ENCODE assay signal across 7 mouse cellular contexts in the genomic region with DNA sequence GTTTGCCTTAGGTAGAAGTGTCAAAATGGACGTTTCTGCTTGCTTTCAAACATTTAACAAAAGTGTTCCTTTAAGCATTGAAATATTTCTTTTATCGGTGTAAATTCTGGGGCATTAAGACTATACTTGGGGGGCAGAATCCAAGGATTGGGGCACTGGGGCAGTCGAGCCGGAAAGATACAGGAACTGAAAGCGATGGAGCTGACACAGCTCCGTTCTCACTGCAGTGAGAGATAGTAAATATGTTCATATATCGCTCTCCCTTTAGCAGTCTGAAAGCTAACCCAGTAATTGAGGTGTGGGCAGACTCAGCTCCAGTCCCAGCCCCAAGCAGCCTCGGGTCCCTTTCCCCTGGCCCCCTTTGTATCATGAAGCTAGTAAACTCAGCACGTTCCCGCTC. TPM values are rescaled to one million over a fixed set of nuclear protein-coding genes. Genes with fewer than 3 reads are reported as not detected.
DNase-seq lines count a peak whose midpoint lies in the region; ATAC-seq and TF ChIP-seq lines count a peak whose summit lies in the region.

No protein-coding gene starts in this region.

- 35% methylated on average over 10 of the region's 10 CpGs for WGBS in lung, postnatal 0 days
- 36% methylated on average over 10 of the region's 10 CpGs for WGBS in forebrain, embryonic 13.5 days
- WGBS in limb, embryonic 15.5 days, result 33% methylated on average over 10 of the region's 10 CpGs
- WGBS in stomach, embryonic 15.5 days, result 41% methylated on average over 10 of the region's 10 CpGs

- H3K4me2 ChIP-seq in lung, postnatal 0 days (replicated peaks; ENCODE audit: low read depth, low read length), result peak overlapping the region; percentile 98
- peak overlapping the region; percentile 100 for H3K4me2 ChIP-seq in forebrain, embryonic 13.5 days
- H3K4me2 ChIP-seq in limb, embryonic 15.5 days, result peak overlapping the region; percentile 95
- H3K4me2 ChIP-seq in stomach, embryonic 15.5 days, result peak overlapping the region; percentile 100

- no peaks in the 10 kb centered on the region for H3K27me3 ChIP-seq in lung, postnatal 0 days (replicated peaks; ENCODE audit: insufficient read depth, low read length)
- peaks cover 15% of the 10 kb centered on the region; the same call in 1 of the 2 replicates for H3K27me3 ChIP-seq in forebrain, embryonic 13.5 days
- peaks cover 15% of the 10 kb centered on the region for H3K27me3 ChIP-seq in limb, embryonic 15.5 days
- H3K27me3 ChIP-seq in stomach, embryonic 15.5 days (replicated peaks), result peaks cover 7% of the 10 kb centered on the region; the same call in 1 of the 2 replicates

- H3K9me3 ChIP-seq in lung, postnatal 0 days (ENCODE audit: low read length), result no peaks in the 10 kb centered on the region
- no peaks in the 10 kb centered on the region for H3K9me3 ChIP-seq in forebrain, embryonic 13.5 days (replicated peaks)
- H3K9me3 ChIP-seq in limb, embryonic 15.5 days, result no peaks in the 10 kb centered on the region
- no peaks in the 10 kb centered on the region for H3K9me3 ChIP-seq in stomach, embryonic 15.5 days

- peak overlapping the region; percentile 57 for H3K4me3 ChIP-seq in lung, postnatal 0 days (ENCODE audit: low read depth, low read length)
- H3K4me3 ChIP-seq in forebrain, embryonic 13.5 days, result peak overlapping the region; percentile 59
- H3K4me3 ChIP-seq in limb, embryonic 15.5 days, result peak overlapping the region; percentile 50
- H3K4me3 ChIP-seq in stomach, embryonic 15.5 days (replicated peaks), result peak overlapping the region; percentile 57

- no peak overlapping the region for H3K9ac ChIP-seq in lung, postnatal 0 days (replicated peaks; ENCODE audit: low read depth)
- peak overlapping the region; percentile 71 for H3K9ac ChIP-seq in forebrain, embryonic 13.5 days
- no peak overlapping the region for H3K9ac ChIP-seq in limb, embryonic 15.5 days
- no peak overlapping the region for H3K9ac ChIP-seq in stomach, embryonic 15.5 days

- no peak for ATAC-seq in lung, postnatal 0 days
- no peak for ATAC-seq in forebrain, embryonic 13.5 days
- ATAC-seq in limb, embryonic 15.5 days (ENCODE audit: insufficient number of reproducible peaks, low FRiP score, low TSS enrichment, low read depth), result 0 out of 2 replicates have a peak, but pooled peaks have one; percentile 33
- no peak for ATAC-seq in stomach, embryonic 15.5 days (ENCODE audit: insufficient read depth, low FRiP score, low read depth)

- TF ChIP-seq CTCF in lung, postnatal 0 days (IDR thresholded peaks at IDR 0.05), result no peak

- H3K36me3 ChIP-seq in lung, postnatal 0 days (ENCODE audit: insufficient read depth, low read length), result no peaks in the 10 kb centered on the region
- H3K36me3 ChIP-seq in forebrain, embryonic 13.5 days (ENCODE audit: poor library complexity, severe bottlenecking), result no peaks in the 10 kb centered on the region
- H3K36me3 ChIP-seq in limb, embryonic 15.5 days, result no peaks in the 10 kb centered on the region
- no peaks in the 10 kb centered on the region for H3K36me3 ChIP-seq in stomach, embryonic 15.5 days

- no peak for TF ChIP-seq EP300 in lung, postnatal 0 days (IDR thresholded peaks at IDR 0.05)

- H3K4me1 ChIP-seq in lung, postnatal 0 days (ENCODE audit: insufficient read depth, low read depth, low read length), result peaks cover 10% of the 10 kb centered on the region; the same call in 1 of the 2 replicates
- H3K4me1 ChIP-seq in forebrain, embryonic 13.5 days, result peaks cover 23% of the 10 kb centered on the region
- peaks cover 16% of the 10 kb centered on the region for H3K4me1 ChIP-seq in limb, embryonic 15.5 days
- H3K4me1 ChIP-seq in stomach, embryonic 15.5 days, result peaks cover 18% of the 10 kb centered on the region

- H3K27ac ChIP-seq in lung, postnatal 0 days (ENCODE audit: low read length), result no peak overlapping the region
- no peak overlapping the region for H3K27ac ChIP-seq in forebrain, embryonic 13.5 days
- H3K27ac ChIP-seq in limb, embryonic 15.5 days, result no peak overlapping the region
- no peak overlapping the region for H3K27ac ChIP-seq in stomach, embryonic 15.5 days

- DNase-seq in lung, postnatal 0 days (ENCODE audit: low spot score), result no peak
- DNase-seq in lung, postnatal 36 days, result no peak
- DNase-seq in thymus, postnatal 25 days, result no peak
- no peak for DNase-seq in layer of hippocampus, adult 9-11 months

RNA-seq across cellular contexts. Expression of gene Mcub, which starts 1.0 kb away (rescaled TPM):
- 11.2 and 11.8 TPM in 2 replicates for polyA plus RNA-seq in lung, postnatal 0 days (2015; fragmentation: Nextera tagmentation; extraction: Ambion mirVana)
- 3.9 and 6.7 TPM in 2 replicates for polyA plus RNA-seq in forebrain, embryonic 13.5 days (2015; fragmentation: Nextera tagmentation; extraction: Ambion mirVana)
- polyA plus RNA-seq in limb, embryonic 15.5 days (2015; fragmentation: Nextera tagmentation; extraction: Ambion mirVana), result 7.3 and 9.3 TPM in 2 replicates
- polyA plus RNA-seq in stomach, embryonic 15.5 days (2015; fragmentation: Nextera tagmentation; extraction: Ambion mirVana), result 4.4 and 5.1 TPM in 2 replicates
